Mouse (Mus musculus): ENCODE results near the gene Isca1.

DNA sequence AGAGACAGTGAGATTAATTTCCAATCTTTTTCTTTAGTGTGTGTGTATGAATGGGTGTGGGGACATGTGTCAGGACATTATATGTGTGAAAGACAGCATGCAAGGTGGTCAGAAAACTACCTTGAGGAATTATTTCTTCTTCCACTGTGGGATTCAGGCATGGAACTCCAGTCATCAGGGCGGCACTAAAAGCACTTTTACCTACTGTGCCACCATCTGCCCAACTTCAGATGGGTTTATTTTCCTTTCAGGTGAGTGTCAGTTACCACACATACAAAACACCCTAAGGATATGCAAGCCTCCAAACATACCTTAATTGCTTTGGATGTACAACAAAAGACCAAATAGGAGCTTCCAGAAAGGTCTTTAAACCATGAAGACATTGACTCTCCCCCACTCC, 25.2 kb upstream of the Isca1 start:
- TF ChIP-seq TAL1 (IDR thresholded peaks at IDR 0.05; ENCODE audit: low read length) = no peak
- no peak for TF ChIP-seq GATA1 (IDR thresholded peaks at IDR 0.05; ENCODE audit: low read length)
